Mouse (Mus musculus) liver, postnatal 0 days (tissue): ENCODE results near the gene Samm50.

Experiments used
- CTCF ChIP-seq: sonication (generic); IDR thresholded peaks from 2 replicates; pipeline ENCODE4 v1.5.1; 2016; ENCODE audit warnings: antibody characterized with exemption, low read depth
- EP300 ChIP-seq: IDR thresholded peaks from 2 replicates; pipeline ENCODE4 v1.6.1; 2016; ENCODE audit warnings: antibody characterized with exemption, low read depth, mild to moderate bottlenecking

DNA sequence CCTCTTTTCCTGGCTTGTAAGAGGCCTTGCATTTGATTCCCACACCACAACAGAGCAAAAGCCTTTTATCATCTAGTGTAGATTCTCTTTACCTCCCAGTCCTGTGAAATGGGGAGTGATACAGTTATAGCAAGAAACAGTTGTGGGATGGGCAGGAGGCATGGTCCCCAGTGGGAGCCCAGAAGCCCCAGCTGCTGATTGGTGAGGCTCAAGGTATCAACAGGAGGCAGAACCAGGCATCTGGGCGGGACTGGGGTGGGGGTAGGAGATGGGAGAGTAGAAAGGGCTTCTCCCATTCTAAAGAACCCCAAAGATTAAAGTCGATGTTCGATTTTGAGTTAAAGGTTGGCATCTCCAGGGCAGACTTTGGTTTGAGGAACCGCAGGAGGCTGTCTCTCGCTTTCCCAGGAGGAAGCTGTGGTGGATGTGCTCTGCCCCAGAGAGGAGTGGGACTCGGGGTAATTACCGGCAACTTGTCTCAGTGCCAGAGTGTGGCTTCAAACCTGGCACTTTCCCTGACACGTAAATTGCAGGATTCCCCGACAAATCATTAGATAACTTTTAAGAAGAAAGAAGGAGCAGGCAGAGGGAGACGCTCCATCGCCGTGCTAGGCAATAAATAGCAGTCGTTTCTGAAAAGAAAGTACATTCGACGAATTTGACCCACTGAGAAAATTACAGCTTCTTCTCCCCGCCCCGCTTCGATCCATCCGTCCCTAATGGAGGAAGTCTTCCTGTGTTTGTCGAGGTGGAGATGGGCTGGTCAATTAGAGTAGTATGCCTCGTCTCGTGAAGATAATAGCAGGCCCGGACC, 26.1 kb downstream of the Samm50 start:
- TF ChIP-seq EP300 (no peak), CTCF (no peak)
